Mouse (Mus musculus): ENCODE measurements around the gene Tead1. TPM values are rescaled to one million over a fixed set of nuclear protein-coding genes. Genes with fewer than 3 reads are reported as not detected.

Gene Tead1
- 0.81 and 1.4 TPM in 2 replicates for total RNA-seq (2017)

- no peak for ATAC-seq (ENCODE audit: extremely low read depth, insufficient number of reproducible peaks, low FRiP score, poor library complexity, severe bottlenecking)
Observed at GRCm38 (mm10) chr7:112679171-112679512, at the start of gene Tead1. Gene Tead1, plus strand, starts transcription at chr7:112679318.

- no peak for ATAC-seq (ENCODE audit: extremely low read depth, insufficient number of reproducible peaks, low FRiP score, poor library complexity, severe bottlenecking)
Observed at GRCm38 (mm10) chr7:112634505-112635213, 44.5 kb upstream of the Tead1 start.

- ATAC-seq (ENCODE audit: extremely low read depth, insufficient number of reproducible peaks, low FRiP score, poor library complexity, severe bottlenecking): no peak
Observed at GRCm38 (mm10) chr7:112635936-112636335, 43.2 kb upstream of the Tead1 start.

- ATAC-seq (ENCODE audit: extremely low read depth, insufficient number of reproducible peaks, low FRiP score, poor library complexity, severe bottlenecking): no peak
Observed at GRCm38 (mm10) chr7:112643866-112644543, 35.1 kb upstream of the Tead1 start.

GRCm38 (mm10) chr7:112644701-112645100, 34.4 kb upstream of the Tead1 start:
- ATAC-seq (ENCODE audit: extremely low read depth, insufficient number of reproducible peaks, low FRiP score, poor library complexity, severe bottlenecking): no peak

- no peak for ATAC-seq (ENCODE audit: extremely low read depth, insufficient number of reproducible peaks, low FRiP score, poor library complexity, severe bottlenecking)
Observed at GRCm38 (mm10) chr7:112645724-112646123, 33.4 kb upstream of the Tead1 start.

GRCm38 (mm10) chr7:112647417-112647816, 31.7 kb upstream of the Tead1 start:
- no peak for ATAC-seq (ENCODE audit: extremely low read depth, insufficient number of reproducible peaks, low FRiP score, poor library complexity, severe bottlenecking)

- no peak for ATAC-seq (ENCODE audit: extremely low read depth, insufficient number of reproducible peaks, low FRiP score, poor library complexity, severe bottlenecking)
Observed at GRCm38 (mm10) chr7:112656141-112656662, 22.9 kb upstream of the Tead1 start.

- ATAC-seq (ENCODE audit: extremely low read depth, insufficient number of reproducible peaks, low FRiP score, poor library complexity, severe bottlenecking): no peak
Observed at GRCm38 (mm10) chr7:112658939-112659338, 20.2 kb upstream of the Tead1 start.

GRCm38 (mm10) chr7:112659816-112660215, 19.3 kb upstream of the Tead1 start:
- ATAC-seq (ENCODE audit: extremely low read depth, insufficient number of reproducible peaks, low FRiP score, poor library complexity, severe bottlenecking): no peak

- ATAC-seq (ENCODE audit: extremely low read depth, insufficient number of reproducible peaks, low FRiP score, poor library complexity, severe bottlenecking): no peak
Observed at GRCm38 (mm10) chr7:112660325-112660724, 18.8 kb upstream of the Tead1 start.

GRCm38 (mm10) chr7:112662398-112663313, 16.5 kb upstream of the Tead1 start:
- no peak for ATAC-seq (ENCODE audit: extremely low read depth, insufficient number of reproducible peaks, low FRiP score, poor library complexity, severe bottlenecking)

GRCm38 (mm10) chr7:112663314-112663966, 15.7 kb upstream of the Tead1 start:
- ATAC-seq (ENCODE audit: extremely low read depth, insufficient number of reproducible peaks, low FRiP score, poor library complexity, severe bottlenecking): no peak

- ATAC-seq (ENCODE audit: extremely low read depth, insufficient number of reproducible peaks, low FRiP score, poor library complexity, severe bottlenecking): no peak
Observed at GRCm38 (mm10) chr7:112669993-112670392, 9.1 kb upstream of the Tead1 start.

- no peak for ATAC-seq (ENCODE audit: extremely low read depth, insufficient number of reproducible peaks, low FRiP score, poor library complexity, severe bottlenecking)
Observed at GRCm38 (mm10) chr7:112678418-112679170, 524 bp upstream of the Tead1 start.

- ATAC-seq (ENCODE audit: extremely low read depth, insufficient number of reproducible peaks, low FRiP score, poor library complexity, severe bottlenecking): no peak
Observed at GRCm38 (mm10) chr7:112679513-112680245, 561 bp downstream of the Tead1 start.

GRCm38 (mm10) chr7:112680498-112681251, 1.6 kb downstream of the Tead1 start:
- no peak for ATAC-seq (ENCODE audit: extremely low read depth, insufficient number of reproducible peaks, low FRiP score, poor library complexity, severe bottlenecking)
